In genomic region chr11:48935291-48935690, GRCm38 (mm10) we compare ENCODE assay signal across 13 mouse cellular contexts. TPM values are rescaled to one million over a fixed set of nuclear protein-coding genes. Genes with fewer than 3 reads are reported as not detected.
DNase-seq lines count a peak whose midpoint lies in the region; ATAC-seq and TF ChIP-seq lines count a peak whose summit lies in the region.
"Not testable (repeated sequence)": the region's sequence is repeated elsewhere in the genome, so short reads cannot be mapped to it uniquely, and the experiment has no call there.
"Had no signal": no experiment of that assay in that cellular context is flagged by ENCODE, and none has a peak within 500 bp of the region (broad histone marks: within the 10 kb centered on the region; RNA-seq: fewer than 3 reads in every experiment).

No protein-coding gene starts in this region.

- WGBS in kidney, adult 2 months = no CpG with 5 or more reads among the region's 3 CpGs
- no CpG with 5 or more reads among the region's 3 CpGs for WGBS in liver, postnatal 0 days (ENCODE audit: insufficient replicate concordance)
- WGBS in stomach, postnatal 0 days = no CpG with 5 or more reads among the region's 3 CpGs

- not testable (repeated sequence) for TF ChIP-seq EP300 in liver, postnatal 0 days (IDR thresholded peaks at IDR 0.05; ENCODE audit: low read depth); stomach, postnatal 0 days (optimal IDR thresholded peaks at IDR 0.05)

- not testable (repeated sequence) for H3K4me2 ChIP-seq in liver, postnatal 0 days (ENCODE audit: low read depth, low read length); stomach, postnatal 0 days (replicated peaks; ENCODE audit: low read depth)

- not testable (repeated sequence) for H3K9me3 ChIP-seq in liver, postnatal 0 days (ENCODE audit: low read length); stomach, postnatal 0 days (ENCODE audit: control insufficient read depth, low read length)

- not testable (repeated sequence) for TF ChIP-seq POLR2A in kidney, adult 2 months (IDR thresholded peaks at IDR 0.05; ENCODE audit: low read depth, low read length)

- peak; percentile 6 for DNase-seq in kidney, adult 2 months
- not testable (repeated sequence) for DNase-seq in liver, postnatal 0 days; stomach, postnatal 0 days (ENCODE audit: low spot score)

- not testable (repeated sequence) for H3K4me1 ChIP-seq in kidney, adult 2 months (ENCODE audit: control insufficient read depth, insufficient read depth, low read length); liver, postnatal 0 days (ENCODE audit: insufficient read depth); stomach, postnatal 0 days (replicated peaks; ENCODE audit: control insufficient read depth, insufficient read depth)

- not testable (repeated sequence) for H3K4me3 ChIP-seq in kidney, adult 2 months (ENCODE audit: insufficient read depth, low read depth, low read length); liver, postnatal 0 days (ENCODE audit: low read depth, low read length); stomach, postnatal 0 days (ENCODE audit: low read depth, low read length)

- not testable (repeated sequence) for H3K27ac ChIP-seq in kidney, adult 2 months (ENCODE audit: insufficient read depth, low read depth, low read length); liver, postnatal 0 days (ENCODE audit: low read depth); stomach, postnatal 0 days (replicated peaks)

- H3K9ac ChIP-seq in liver, postnatal 0 days (replicated peaks); stomach, postnatal 0 days (ENCODE audit: low read length): not testable (repeated sequence)

- not testable (repeated sequence) for H3K36me3 ChIP-seq in kidney, adult 2 months (ENCODE audit: control insufficient read depth, insufficient read depth, low read length); liver, postnatal 0 days (replicated peaks; ENCODE audit: insufficient read depth, low read length); stomach, postnatal 0 days (ENCODE audit: control insufficient read depth, insufficient read depth, low read length)

- 0 out of 2 replicates have a peak, but pooled peaks have one; percentile 36 for ATAC-seq in liver, postnatal 0 days
- peak; percentile 50; the same call in 1 of the 2 replicates for ATAC-seq in monocyte, adult 5-6 weeks (replicated peaks; ENCODE audit: insufficient number of reproducible peaks, low FRiP score, low TSS enrichment, poor library complexity, severe bottlenecking)
- ATAC-seq in stomach, postnatal 0 days (ENCODE audit: low FRiP score, low TSS enrichment) = peak; percentile 51; the same call in 1 of the 2 replicates

- TF ChIP-seq CTCF in kidney, adult 2 months (conservative IDR thresholded peaks at IDR 0.05; ENCODE audit: insufficient read depth, insufficient read length, low read depth, low read length); liver, postnatal 0 days (IDR thresholded peaks at IDR 0.05; ENCODE audit: low read depth); stomach, postnatal 0 days (IDR thresholded peaks at IDR 0.05; ENCODE audit: low read depth): not testable (repeated sequence)

- H3K27me3 ChIP-seq in kidney, adult 2 months (replicated peaks; ENCODE audit: control insufficient read depth, insufficient read depth, low read length); liver, postnatal 0 days (ENCODE audit: insufficient read depth, low read length); stomach, postnatal 0 days (ENCODE audit: control insufficient read depth, insufficient read depth, low read length): not testable (repeated sequence)

RNA-seq across cellular contexts. Expression of gene Psme2b, which starts 10.7 kb away (rescaled TPM):
- 4.0 and 6.5 TPM in 2 replicates for polyA plus RNA-seq in kidney, adult 2 months (2012; rRNA removed)
- polyA plus RNA-seq in liver, postnatal 0 days (2015; fragmentation: Nextera tagmentation; extraction: Ambion mirVana) = 4.2 and 4.5 TPM in 2 replicates
- total RNA-seq in monocyte, adult 5-6 weeks (2017) = 32.3 to 73.6 TPM (median 37.8 TPM) in 3 replicates
- polyA plus RNA-seq in stomach, postnatal 0 days (2015; fragmentation: Nextera tagmentation; extraction: Ambion mirVana) = 4.3 and 4.7 TPM in 2 replicates

RNA-seq across cellular contexts. Expression of gene Gm5431, which starts 33.3 kb away (rescaled TPM):
- 0.19 and 0.20 TPM in 2 replicates for polyA plus RNA-seq in kidney, adult 2 months (2012; rRNA removed)
- 0.66 and 0.86 TPM in 2 replicates for polyA plus RNA-seq in liver, postnatal 0 days (2015; fragmentation: Nextera tagmentation; extraction: Ambion mirVana)
- total RNA-seq in monocyte, adult 5-6 weeks (2017) = 6.7 to 9.7 TPM (median 8.8 TPM) in 3 replicates
- polyA plus RNA-seq in stomach, postnatal 0 days (2015; fragmentation: Nextera tagmentation; extraction: Ambion mirVana) = 0.22 and 0.33 TPM in 2 replicates
- total RNA-seq: ES-E14, MEL had no signal
- polyA plus RNA-seq: C2C12, G1E had no signal

RNA-seq across cellular contexts. Expression of gene Olfr56, which starts 43.4 kb away (rescaled TPM):
- polyA plus RNA-seq in kidney, adult 2 months (2012; rRNA removed) = 0.10 and 0.16 TPM in 2 replicates
- polyA plus RNA-seq in liver, postnatal 0 days (2015; fragmentation: Nextera tagmentation; extraction: Ambion mirVana) = 0.16 and 0.17 TPM in 2 replicates
- 0.29 to 2.8 TPM (median 0.85 TPM) in 3 replicates for total RNA-seq in monocyte, adult 5-6 weeks (2017)
- polyA plus RNA-seq in stomach, postnatal 0 days (2015; fragmentation: Nextera tagmentation; extraction: Ambion mirVana) = 0.15 and 0.16 TPM in 2 replicates
- total RNA-seq: adrenal gland, adult 2 months; adrenal gland, postnatal 14 days; adrenal gland, postnatal 25 days; adrenal gland, postnatal 36 days; CH12.LX; ES-E14 had no signal

RNA-seq across cellular contexts. Expression of gene 9930111J21Rik1, which starts 43.9 kb away (rescaled TPM):
- 2.0 and 3.1 TPM in 2 replicates for polyA plus RNA-seq in kidney, adult 2 months (2012; rRNA removed)
- polyA plus RNA-seq in liver, postnatal 0 days (2015; fragmentation: Nextera tagmentation; extraction: Ambion mirVana) = 0.67 and 1.2 TPM in 2 replicates
- total RNA-seq in monocyte, adult 5-6 weeks (2017) = 33.5 to 71.5 TPM (median 41.1 TPM) in 3 replicates
- 0.34 and 0.48 TPM in 2 replicates for polyA plus RNA-seq in stomach, postnatal 0 days (2015; fragmentation: Nextera tagmentation; extraction: Ambion mirVana)

RNA-seq across cellular contexts. Expression of gene Gm12185, which starts 56.7 kb away (rescaled TPM):
- polyA plus RNA-seq in kidney, adult 2 months (2012; rRNA removed) = 0.08 and 0.33 TPM in 2 replicates
- 0.05 TPM in 1 of 2 replicates, not detected in the other for polyA plus RNA-seq in liver, postnatal 0 days (2015; fragmentation: Nextera tagmentation; extraction: Ambion mirVana)
- 0.10 to 1.4 TPM in 2 of 3 replicates, not detected in the other for total RNA-seq in monocyte, adult 5-6 weeks (2017)
- polyA plus RNA-seq in stomach, postnatal 0 days (2015; fragmentation: Nextera tagmentation; extraction: Ambion mirVana) = 0.01 TPM in 1 of 2 replicates, not detected in the other
- total RNA-seq: ES-E14, MEL had no signal
- polyA plus RNA-seq: G1E had no signal
